Mouse (Mus musculus) T-helper 2 cell (primary cell): ENCODE results near the gene Asb2.

Experiments
- in situ Hi-C: fragments of 300-600 bp; cut with MboI, MseI; formaldehyde crosslinking; loops from one replicate; pipeline ENCODE4 v1.15.1; 2025; ENCODE audit warnings: high pct_unique_total_duplicates

Asb2 gene

GRCm38 (mm10) chr12:103355746-103356414, at the start of gene Asb2:
Gene Asb2 (minus strand): TSS chr12:103356001.
- in situ Hi-C loops = no loop called here

- in situ Hi-C loops = no loop called here
Observed at GRCm38 (mm10) chr12:103404131-103404530, 48.3 kb upstream of the Asb2 start.

- in situ Hi-C loops = no loop called here
Observed at GRCm38 (mm10) chr12:103396751-103397150, 41.0 kb upstream of the Asb2 start.

GRCm38 (mm10) chr12:103395486-103396275, 39.9 kb upstream of the Asb2 start:
- in situ Hi-C loops = no loop called here

- in situ Hi-C loops = no loop called here
Observed at GRCm38 (mm10) chr12:103393528-103393927, 37.7 kb upstream of the Asb2 start.

GRCm38 (mm10) chr12:103391098-103391497, 35.3 kb upstream of the Asb2 start:
- in situ Hi-C loops = no loop called here

- in situ Hi-C loops = no loop called here
Observed at GRCm38 (mm10) chr12:103389982-103390381, 34.2 kb upstream of the Asb2 start.

GRCm38 (mm10) chr12:103389348-103389727, 33.5 kb upstream of the Asb2 start:
- in situ Hi-C loops = no loop called here

GRCm38 (mm10) chr12:103388505-103389347, 32.9 kb upstream of the Asb2 start, which contains the start of gene Otub2:
Gene Otub2 (plus strand): TSS chr12:103388682.
- in situ Hi-C loops = no loop called here

- in situ Hi-C loops = no loop called here
Observed at GRCm38 (mm10) chr12:103380226-103380625, 24.4 kb upstream of the Asb2 start.

GRCm38 (mm10) chr12:103376774-103377173, 21.0 kb upstream of the Asb2 start:
- in situ Hi-C loops = no loop called here

GRCm38 (mm10) chr12:103376124-103376523, 20.3 kb upstream of the Asb2 start:
- in situ Hi-C loops = no loop called here

GRCm38 (mm10) chr12:103373530-103374236, 17.9 kb upstream of the Asb2 start:
- in situ Hi-C loops = no loop called here

GRCm38 (mm10) chr12:103371711-103372110, 15.9 kb upstream of the Asb2 start:
- in situ Hi-C loops = no loop called here

- in situ Hi-C loops = no loop called here
Observed at GRCm38 (mm10) chr12:103370861-103371260, 15.1 kb upstream of the Asb2 start.

- in situ Hi-C loops = loop anchor here (10.0 kb wide), 1 partner anchor 224 kb away; no protein-coding TSS in a partner anchor
Observed at GRCm38 (mm10) chr12:103368777-103369176, 13.0 kb upstream of the Asb2 start.

GRCm38 (mm10) chr12:103368326-103368669, 12.5 kb upstream of the Asb2 start:
- in situ Hi-C loops = loop anchor here (10.0 kb wide), 1 partner anchor 223 kb away; no protein-coding TSS in a partner anchor

GRCm38 (mm10) chr12:103367620-103368325, 12.0 kb upstream of the Asb2 start:
- in situ Hi-C loops = loop anchor here (10.0 kb wide), 1 partner anchor 223 kb away; no protein-coding TSS in a partner anchor

GRCm38 (mm10) chr12:103367171-103367570, 11.4 kb upstream of the Asb2 start:
- in situ Hi-C loops = loop anchor here (10.0 kb wide), 1 partner anchor 222 kb away; no protein-coding TSS in a partner anchor

GRCm38 (mm10) chr12:103362336-103362735, 6.5 kb upstream of the Asb2 start:
- in situ Hi-C loops = loop anchor here (5.0 to 10.0 kb wide), 2 partner anchors 35 to 218 kb away; no protein-coding TSS in a partner anchor
